Mouse (Mus musculus) layer of hippocampus, postnatal 14 days (tissue): Measurements from ENCODE around the gene Ulk4. TPM values are rescaled to one million over a fixed set of nuclear protein-coding genes. Genes with fewer than 3 reads are reported as not detected.

Experiments used
- DNase-seq, 2 experiments: peaks; one replicate each; pipeline ENCODE4 v3.0.0; 2021 to 2022; ENCODE audit warnings: low spot score in 2 of 2, mixed read lengths in 1 of 2
- microRNA-seq, 2 experiments: library from miRNA; unstranded; fragments of <30 nt; microRNA quantifications; one replicate each; pipeline ENCODE4 v1.2.0; 2021
- total RNA-seq, 2 experiments: library from RNA; stranded (reverse); gene quantifications; 2 replicates each; pipeline ENCODE4 v1.2.3; 2021

The Ulk4 gene
- total RNA-seq, 2 experiments from 2014 or later: 8.2 to 9.4 TPM

GRCm38 (mm10) chr9:120914877-120915459 lies 362.0 kb downstream of the Ulk4 start:
- DNase-seq: no peak

- DNase-seq: no peak
These were observed 362.6 kb downstream of the Ulk4 start for GRCm38 (mm10) chr9:120914429-120914828.

GRCm38 (mm10) chr9:120913152-120913551 lies 363.8 kb downstream of the Ulk4 start:
- DNase-seq: no peak

GRCm38 (mm10) chr9:120908461-120908860 lies 368.5 kb downstream of the Ulk4 start:
- DNase-seq: no peak

Small RNA genes within 50 kb of the gene (microRNA-seq; reads per million reads assigned to microRNA genes)
- gene Mir7090: 0 to 0.68 reads per million in 2 experiments

Other genes starting within 250 kb of the Ulk4 start
- 100 to 1,000 TPM; 230 to 235 TPM for gene Trak1, start 20.3 kb upstream of the Ulk4 start, total RNA-seq
- gene Cck, start 218.5 kb upstream of the Ulk4 start, total RNA-seq: 100 to 1,000 TPM; 541 to 561 TPM